Mouse (Mus musculus) fat pad, adult 2 months (tissue): Measurements from ENCODE around the gene Btbd11.

Source experiments
- DNase-seq: peaks from one replicate; pipeline ENCODE4 v3.0.0-alpha.2; 2011; ENCODE audit warnings: low read depth, low spot score; ENCODE audit errors: extremely low read depth

Btbd11 gene

DNA sequence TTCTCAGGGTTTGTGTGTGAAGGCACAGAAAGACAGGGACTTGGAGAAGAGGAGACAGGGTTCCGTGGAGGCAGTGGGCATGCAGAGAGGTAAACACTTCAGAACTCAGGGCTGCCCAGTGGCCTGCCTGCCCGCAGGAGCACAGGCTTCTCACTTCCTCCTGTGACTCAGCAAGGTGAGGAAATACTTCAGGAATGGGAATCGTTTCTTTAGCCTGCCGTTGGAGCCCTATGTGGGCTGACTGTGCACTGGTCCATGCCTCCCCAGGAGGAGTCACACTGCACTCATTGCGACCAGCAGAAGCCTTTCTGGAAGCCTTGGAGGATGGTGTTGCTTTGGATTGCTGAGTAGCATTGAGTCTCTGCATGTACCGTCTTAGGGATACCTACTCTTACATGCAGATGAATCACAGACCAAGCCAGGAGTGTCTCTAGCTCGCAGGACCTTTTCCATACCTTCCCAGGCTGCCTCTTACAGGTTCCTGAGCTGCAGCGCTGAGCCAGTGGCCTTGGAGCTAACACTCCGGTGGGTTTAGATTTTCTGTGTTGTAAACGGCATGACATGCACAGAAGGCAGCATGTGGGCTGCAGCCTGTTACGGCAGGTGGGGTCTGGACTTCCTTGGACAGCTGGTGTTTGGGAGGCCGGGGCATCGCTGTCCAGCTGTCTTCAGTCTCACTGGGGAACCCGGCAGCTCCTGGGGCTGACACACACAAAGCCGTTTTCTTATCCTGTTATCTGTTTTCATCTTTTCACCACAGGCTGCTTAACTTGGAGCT is 34.4 kb downstream of the Btbd11 start:
- no peak for DNase-seq

DNA sequence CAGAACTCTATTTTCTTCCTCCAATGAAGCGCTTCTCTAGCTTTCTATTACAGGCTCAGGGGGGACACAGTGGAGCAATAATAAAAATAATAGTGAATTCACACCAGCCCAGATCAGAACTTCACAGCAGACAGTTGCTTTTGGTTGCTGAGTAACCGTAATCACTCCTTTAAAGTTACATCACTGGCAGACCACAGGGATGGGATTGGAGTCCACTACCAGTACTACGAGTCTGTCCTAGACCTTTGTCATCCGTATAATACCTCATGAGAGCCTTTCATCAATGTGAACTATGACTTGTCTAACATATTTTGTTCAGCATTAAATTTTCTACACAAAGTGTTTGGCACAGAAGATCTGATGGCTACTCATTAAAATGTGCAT is 35.0 kb downstream of the Btbd11 start:
- no peak for DNase-seq

DNA sequence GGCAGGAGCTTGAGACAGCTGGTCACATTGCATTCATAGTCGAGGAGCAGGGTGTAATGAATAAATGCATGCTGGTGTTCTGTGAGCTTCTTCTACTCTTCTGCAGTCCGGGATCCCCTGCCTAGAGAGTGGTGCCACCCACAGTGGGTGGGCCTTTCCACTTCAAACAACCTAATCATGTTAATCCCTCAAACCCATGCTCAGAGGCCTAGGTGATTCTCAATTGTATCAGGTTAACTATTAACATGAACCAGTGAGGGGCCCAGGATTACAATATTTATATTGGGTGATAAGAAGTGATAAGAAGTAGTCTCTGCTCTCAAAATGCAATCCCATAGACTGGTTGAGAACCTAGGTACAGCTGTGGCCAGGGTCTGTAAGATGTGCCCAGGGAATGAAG is 39.1 kb downstream of the Btbd11 start:
- DNase-seq: no peak

DNA sequence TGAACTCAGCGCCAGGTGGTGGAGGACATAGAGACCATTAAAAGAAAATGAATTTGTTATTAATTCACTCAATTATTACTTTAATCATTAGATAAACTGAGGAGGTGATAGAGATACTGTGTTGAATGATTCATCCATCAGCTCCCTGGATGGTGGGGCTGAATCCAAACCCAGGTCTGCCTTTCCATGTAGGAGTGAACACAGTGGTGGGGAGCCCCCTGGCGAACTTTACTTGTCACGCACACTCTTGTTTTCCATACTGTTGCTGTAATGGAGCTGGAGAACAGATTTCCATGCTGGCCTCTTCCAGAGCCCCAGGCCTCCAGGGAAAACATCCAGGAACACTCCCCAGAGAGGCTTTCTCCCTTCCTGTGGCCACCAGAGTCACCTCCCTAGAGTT is 50.6 kb downstream of the Btbd11 start:
- DNase-seq: no peak

DNA sequence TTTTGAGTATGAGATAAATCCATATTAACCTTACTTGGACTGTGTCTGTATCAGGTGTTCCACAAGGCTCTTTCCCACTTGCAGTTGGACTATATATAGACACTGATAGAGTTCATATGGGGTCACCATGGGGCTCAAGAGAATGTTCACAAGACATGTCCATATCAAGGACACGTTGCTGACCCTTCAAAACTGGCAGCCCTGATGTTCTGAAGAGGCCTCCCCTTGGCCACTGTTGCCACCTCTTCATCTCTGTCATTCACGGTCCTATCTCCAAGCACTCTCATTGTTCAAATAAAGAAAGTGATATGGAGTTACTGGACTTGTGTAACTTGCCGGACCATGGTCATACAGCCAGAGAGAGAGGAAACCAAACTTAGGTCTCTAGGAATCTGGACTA is 56.8 kb downstream of the Btbd11 start:
- no peak for DNase-seq

DNA sequence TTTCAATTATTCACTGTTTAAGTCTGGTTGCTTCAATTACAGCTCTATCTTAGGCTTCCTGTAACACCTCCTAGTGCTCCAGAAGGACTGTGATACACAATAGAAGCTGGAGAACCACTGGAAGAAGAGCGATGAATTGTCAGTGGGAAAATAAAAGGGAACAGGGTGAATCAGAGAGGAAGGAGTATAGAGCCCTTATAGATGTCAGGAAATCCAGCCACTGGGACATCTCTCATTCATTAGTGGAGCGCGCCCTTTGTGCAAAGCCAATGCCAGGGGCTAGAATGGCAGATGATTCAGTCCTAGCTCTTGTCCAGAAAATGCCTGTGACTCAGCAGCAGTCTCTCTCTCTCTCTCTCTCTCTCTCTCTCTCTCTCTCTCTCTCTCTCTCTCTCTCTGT is 59.3 kb downstream of the Btbd11 start:
- no peak for DNase-seq

DNA sequence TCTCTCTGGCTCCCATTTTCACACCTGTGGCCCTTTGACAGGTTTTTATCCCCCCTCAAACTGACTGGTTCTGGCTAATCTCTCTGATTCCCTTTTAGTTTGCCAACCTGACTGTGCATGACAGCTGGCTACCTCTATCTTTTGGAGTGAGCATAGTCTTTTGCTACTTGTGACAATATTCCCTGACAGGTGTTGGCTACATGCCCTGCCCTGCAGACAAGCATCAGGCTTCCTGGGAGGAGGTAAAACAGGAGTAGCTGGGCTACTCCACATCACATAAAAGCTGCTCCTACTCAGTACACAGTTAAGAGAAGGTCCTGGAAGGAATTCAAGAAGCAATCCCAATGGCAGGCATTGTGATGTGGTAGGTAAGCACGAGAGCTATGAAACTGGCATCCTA is 60.1 kb downstream of the Btbd11 start:
- no peak for DNase-seq

DNA sequence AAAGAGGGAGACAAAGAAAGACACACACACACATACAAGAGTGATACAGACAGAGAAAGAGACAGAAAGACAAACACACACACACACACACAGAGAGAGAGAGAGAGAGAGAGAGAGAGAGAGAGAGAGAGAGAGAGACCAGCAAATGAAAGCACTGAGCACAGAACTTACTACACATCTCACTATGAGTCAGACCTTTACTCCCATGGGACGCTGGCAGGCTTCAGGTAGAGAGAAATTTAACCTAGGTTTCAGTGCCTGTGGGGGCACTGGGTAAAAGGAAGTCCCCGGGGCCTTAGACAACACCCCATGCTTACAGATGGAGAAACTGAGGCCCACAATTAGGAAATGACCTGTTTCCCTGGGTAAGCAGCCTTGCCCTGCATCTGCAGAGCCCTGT is 61.3 kb downstream of the Btbd11 start:
- DNase-seq: no peak

DNA sequence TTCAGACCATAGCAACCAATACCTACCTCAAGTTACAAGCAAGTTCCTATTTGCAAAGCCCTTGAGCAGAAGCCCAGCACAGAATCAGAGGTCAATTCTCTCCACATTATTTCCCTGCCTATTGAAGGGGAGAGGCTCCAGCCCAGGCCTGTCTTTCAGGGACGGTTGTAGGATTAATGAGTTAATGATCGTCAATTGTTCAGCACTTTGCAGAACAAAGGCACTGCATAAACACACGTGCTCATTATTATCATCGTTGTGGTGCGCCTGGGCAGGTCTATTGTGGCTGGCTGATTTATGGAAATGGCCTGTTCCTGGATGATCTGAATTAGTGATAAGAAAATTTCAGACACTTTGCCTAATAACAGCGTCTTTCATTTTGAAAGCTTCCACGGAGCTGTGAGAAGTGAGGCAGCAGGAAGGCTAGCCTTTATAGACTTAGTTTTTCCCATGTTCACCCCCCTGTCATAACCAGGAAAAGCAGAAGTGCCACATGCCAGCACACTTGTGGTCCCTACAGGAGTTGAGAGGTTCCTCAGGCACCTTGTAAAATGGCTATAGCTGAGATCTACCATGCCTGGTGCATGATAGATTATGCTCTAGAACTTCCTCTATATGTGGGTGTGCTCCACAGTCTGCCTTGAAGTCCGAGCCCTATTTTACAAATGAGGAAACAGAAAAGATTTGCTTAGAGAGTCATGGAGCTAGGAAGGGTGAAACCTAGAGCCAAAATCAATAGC is 65.2 kb downstream of the Btbd11 start:
- DNase-seq: no peak

DNA sequence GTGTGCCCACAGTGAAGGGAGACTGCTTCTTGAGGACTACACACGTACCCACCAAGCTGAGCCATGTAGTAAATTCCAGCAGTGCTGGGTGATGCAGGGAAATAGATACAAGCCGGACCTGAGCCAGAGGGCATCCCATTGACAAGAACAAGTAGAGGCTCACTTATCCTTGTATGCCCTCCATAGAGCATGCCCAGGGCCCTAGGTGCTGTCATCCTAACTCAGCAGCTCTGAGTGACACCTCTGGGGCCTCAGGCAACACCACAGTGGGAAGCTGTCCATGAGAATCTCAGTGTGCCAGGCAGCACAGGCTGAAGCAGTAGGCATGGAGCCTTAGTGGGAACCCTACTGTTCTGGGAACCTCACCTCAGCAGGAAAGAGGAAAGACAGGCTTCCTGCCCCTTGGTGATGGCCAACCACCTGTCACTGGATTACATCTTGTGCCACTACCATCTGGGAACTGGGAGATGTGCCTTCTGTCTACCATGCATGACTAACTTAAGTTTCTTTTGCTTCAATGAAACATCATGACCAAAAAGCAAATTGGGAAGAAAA is 66.7 kb downstream of the Btbd11 start:
- no peak for DNase-seq

DNA sequence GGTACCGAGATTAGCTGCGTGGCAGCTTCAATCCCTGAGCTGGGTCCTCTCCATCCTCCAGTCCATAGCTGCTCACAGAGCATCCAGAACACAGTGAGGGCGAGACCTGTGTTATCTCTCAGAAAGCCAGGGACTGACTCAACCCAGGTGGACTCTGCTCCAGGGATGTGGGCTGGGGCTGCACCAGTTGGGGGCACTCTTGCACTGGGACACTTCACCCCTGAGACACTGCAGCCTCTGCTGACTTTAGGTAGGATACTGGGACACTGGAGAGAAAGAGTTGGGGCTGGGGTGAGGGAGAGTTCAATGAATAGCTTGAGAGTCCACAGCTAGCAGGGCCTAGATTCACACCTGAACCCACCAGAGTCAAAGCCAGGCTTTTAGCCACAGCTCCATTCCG is 69.4 kb downstream of the Btbd11 start:
- DNase-seq: no peak

DNA sequence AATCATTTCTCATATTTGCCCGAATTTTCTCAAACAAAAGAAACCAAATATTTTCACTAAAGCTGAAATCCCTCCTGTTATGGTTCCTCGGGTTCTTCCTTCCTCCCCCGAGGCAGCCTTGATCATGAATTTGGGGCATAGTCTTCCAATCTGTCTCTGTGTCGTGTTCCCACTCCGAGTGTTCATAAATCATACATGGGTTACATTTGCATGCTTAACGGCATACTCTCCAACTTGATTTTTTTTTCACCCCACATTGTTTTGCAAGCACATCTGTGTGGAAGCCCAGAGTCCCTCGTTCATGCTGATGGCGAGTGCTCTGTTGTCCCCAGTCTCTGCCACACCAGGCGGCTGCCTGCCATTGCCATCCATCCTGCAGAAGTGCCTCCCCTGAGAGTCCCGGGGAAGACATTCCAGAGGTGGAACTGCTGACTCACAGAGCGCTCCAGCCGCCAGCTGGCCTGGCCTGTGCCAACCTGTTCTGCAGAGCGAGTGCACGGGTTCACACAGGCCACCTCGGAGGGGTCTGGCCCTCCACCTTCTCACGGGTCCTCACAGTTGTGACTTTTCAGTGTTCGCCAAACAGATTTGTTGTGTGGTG is 72.2 kb downstream of the Btbd11 start:
- DNase-seq: no peak

DNA sequence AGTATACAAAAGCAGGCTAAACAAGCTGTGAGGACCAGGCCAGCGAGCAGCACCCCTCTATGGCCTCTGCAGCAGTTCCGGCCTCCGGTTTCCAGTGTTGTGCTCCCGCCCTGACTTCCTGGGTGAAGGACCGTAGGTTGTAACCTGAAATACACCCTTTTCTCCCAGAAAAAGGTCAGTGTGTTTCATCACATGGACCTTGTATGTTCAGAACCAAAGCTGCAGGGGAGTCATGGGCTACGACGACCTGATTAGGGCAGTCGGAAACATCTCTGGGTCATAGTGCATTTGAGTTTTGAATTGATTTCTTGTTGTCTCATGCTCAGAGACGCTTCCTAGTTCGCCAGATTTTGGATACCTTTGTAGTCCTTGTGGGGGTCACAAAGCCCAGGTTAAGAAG is 74.1 kb downstream of the Btbd11 start:
- DNase-seq: no peak

DNA sequence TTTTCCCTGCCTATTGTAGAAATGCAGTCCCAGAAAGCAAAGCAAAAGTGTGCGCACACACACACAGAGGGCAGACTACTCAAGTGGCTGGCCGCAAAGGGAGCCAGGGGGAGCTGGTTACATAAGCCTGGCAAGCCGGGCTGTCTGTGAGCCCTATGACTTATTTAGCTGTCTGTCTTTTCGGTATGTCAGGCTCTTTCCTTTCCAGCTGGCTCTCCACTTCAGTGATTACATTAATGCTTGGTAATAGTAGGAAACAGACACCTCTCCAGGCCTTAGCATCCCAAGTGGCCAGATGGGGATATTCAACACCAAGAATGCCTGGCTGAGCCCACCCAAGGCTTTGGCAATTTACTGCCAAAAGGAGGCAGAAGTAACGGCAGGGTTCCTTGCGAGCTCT is 77.5 kb downstream of the Btbd11 start:
- no peak for DNase-seq

DNA sequence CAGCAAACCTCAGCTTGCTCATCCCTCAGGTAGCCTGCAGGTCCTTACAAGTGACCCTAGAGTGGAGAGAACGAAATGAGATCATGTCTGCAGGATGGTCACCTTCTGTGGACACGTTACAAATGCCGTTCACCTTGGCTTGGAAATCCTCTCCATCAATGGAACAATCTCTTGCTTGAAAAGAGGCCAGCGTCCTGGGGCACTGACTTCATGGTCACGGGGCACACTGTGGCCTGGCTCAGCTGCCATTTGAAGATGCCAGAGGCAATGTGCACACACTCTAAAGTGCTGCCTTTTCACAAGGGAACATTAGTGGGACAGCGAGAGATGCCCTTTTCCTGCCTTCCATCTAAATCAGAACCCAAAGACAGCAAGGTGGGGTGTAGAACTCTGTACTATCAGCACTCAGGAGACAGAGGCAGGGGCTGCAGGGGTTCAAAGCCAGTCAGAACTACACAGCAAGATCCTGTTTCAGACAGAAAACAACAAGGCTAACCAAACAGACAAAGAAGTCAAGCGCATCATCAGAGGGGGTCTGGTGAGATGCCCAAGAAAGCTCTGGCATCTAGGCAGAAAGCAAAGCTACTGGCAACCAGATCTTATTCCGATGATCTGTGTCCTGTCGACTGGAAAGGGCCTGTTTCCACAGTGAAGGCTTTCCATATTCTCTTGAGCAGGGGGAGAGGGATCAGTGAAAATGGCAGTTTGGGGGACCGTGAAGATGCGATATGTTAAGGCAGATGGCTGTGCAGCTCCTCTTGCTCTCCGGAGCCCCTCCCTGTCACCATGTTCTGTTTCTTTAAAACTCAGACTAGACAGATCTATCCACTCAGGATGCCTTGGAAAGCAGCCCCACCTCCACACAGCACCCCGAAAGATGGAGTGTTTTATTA is 79.1 kb downstream of the Btbd11 start:
- DNase-seq: no peak

DNA sequence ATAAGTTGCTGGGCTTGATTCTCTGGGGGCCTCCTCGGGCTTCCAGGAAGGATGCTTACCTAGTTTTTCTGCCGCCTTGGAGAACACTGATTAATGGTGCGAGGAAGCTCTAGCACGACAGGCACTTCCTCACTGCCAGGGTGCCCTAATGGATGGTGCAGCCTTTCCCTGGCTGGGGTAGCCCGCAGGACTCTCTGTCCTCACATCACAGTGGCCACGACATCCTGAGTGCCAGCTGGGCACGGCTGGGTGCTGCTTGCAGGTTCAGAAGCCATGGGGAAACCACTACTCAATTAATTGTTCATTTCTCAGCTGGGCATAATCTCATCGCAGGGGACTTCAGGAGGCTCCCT is 79.8 kb downstream of the Btbd11 start:
- no peak for DNase-seq

DNA sequence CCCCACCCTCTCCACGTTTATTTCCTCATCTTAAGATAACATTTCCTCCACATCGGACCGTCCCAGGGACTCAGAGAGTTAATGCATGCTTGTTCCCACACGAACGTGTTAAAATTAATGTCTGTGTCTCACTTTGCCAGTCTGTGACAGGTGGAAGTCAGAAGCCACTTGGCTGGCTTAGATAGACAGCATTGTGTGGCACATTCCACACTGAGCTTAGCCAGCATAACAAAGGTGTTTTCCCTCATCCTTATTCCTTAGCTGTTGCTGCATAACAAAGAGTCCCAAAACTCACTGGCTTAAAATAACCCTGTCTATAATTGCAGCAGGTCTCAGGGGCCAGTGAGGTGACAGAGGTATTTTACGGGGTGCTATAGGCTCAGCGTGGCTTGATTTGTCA is 80.8 kb downstream of the Btbd11 start:
- no peak for DNase-seq

DNA sequence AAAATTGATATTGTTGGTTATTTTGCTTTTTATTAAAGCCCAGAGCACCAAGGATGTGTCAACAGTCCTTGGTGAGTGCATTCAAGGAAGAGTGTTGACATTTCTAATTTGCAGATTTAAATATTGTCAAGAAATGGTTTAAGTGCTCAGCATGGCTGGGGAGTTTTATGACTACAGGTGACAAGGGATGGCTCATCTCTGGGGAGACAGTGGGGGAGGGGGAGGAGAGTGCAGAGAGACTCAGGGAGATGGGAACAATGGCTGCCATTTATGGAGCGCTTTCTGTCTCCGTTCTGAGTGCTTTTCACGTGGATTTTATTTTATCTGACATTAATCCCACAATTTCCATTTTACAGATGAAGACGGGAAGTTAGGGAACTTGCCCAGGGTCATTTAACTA is 81.9 kb downstream of the Btbd11 start:
- DNase-seq: no peak

DNA sequence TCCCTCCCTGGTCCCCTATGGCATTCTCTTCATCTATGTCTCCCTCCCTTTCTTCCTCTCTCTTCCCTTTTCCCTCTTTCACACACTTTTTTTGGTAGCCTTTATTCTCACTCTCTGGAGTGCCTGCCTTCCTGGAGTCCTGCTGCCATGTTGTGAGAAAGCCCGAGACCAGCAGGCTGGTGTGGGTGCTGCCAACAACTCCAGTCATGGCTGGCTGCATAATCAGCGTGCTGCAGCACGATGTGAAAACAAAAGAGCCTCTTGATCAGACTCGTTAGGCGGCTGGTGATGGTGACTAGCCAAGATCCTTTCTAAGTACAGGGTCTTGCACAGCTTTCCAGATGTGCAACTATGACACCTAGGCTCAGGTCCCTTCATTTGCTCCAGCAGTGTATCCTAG is 82.7 kb downstream of the Btbd11 start:
- no peak for DNase-seq

DNA sequence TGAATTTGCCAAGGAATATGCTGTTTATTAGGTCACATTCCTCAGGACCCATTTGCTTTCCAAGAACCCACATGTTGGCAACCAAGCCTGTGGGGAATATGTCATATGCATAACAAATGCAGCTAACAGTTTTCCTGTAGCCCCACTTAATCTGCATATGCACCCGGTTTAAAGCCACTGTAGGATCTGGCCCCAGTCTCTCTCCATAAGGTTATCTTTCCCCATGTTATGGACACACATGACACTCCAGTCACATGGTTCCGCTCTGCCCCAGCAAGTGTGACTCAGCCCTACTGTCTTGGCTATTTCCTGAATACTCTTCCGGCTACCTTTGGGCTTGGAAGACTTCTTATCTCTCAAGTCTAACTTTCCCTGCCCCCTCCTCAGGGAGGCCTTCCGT is 86.7 kb downstream of the Btbd11 start:
- DNase-seq: no peak

DNA sequence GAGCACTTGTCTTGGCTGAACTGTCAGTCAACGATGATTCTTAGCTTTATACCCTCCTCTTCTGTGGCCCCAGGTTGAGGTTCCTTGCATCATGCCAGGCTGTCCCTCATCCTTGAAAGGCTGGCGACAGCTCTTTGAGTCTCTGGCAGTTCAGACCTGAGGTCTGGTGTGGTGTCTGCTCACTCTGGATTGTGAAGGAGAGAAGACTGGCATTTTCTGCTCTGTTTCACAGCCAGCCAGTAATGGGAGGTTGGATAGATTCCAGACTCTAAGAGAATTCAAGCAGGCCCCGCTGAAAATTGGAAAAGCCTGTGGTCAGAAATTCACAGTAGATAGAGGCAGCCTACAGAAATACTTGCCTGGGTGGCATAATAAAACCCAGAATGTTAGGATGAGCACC is 87.3 kb downstream of the Btbd11 start:
- no peak for DNase-seq
